Mouse (Mus musculus): ENCODE measurements around the gene Gpr108.

- no peak for TF ChIP-seq GATA1 (IDR thresholded peaks at IDR 0.05; ENCODE audit: borderline replicate concordance, low read length)
- TF ChIP-seq FLI1 (IDR thresholded peaks at IDR 0.05; ENCODE audit: low read length): no peak
Observed at GRCm38 (mm10) chr17:57262901-57263550, 14.8 kb upstream of the Gpr108 start.

Measured in megakaryocyte, embryonic 14.5 days (primary cell).